Mouse (Mus musculus): ENCODE results near the gene Stau1. TPM values are rescaled to one million over a fixed set of nuclear protein-coding genes. Genes with fewer than 3 reads are reported as not detected.

Stau1 gene
- polyA plus RNA-seq, 1 experiment = 65.4 TPM

DNA sequence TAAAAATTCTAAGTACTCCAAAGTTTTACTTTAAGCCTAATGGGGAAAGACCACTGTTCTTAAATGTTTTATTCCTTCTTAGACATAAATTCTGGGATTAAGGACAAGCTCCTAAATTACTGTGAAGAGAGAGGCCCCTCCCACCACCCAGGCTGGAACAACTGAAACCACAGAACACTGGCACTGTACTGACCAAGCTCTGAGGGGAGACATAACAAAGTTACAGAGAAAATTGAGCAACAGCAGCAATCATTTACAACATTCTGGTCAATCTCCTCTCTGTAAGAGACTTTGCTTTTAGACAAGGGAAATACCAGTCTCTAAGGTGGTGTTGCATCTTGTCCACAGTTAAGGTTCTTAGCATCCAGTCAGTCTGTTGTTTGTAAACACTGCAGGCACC lies 4.2 kb downstream of the Stau1 start:
- TF ChIP-seq POLR2A (IDR thresholded peaks at IDR 0.05; ENCODE audit: insufficient read length, low read depth) (no peak), MYOD1 (IDR thresholded peaks at IDR 0.05; ENCODE audit: control insufficient read depth in 1 of 3, insufficient read length in 2 of 3, low read depth in 2 of 3) (no peak), CEBPB (IDR thresholded peaks at IDR 0.05; ENCODE audit: insufficient read depth, poor library complexity, severe bottlenecking) (peak; percentile 87), TCF12 (IDR thresholded peaks at IDR 0.05; ENCODE audit: insufficient read depth, poor library complexity, severe bottlenecking) (no peak)
- no peaks in the 10 kb centered on the region for H3K36me3 ChIP-seq (ENCODE audit: control insufficient read depth, insufficient read depth)
- H3K4me2 ChIP-seq (ENCODE audit: low read depth) = peak overlapping the region; percentile 21

DNA sequence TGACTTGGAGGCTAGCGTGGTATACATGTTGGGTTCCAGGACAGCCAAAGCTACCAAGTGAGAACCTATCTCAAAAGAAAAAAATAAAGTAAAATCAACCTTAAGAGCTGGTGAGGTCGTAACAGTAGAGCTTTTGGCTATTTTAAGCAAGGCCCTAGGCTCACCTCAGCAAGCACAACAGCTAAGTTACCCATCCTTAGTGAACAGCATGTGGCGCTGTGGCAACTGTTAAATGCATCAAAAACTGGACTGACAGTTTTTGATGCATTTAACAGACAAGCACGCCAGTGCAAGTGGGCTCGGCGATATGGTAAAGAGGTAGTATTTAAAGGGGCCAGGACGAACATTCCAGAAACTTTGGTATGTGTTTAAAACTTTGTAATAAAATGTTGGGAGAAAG lies 5.2 kb downstream of the Stau1 start:
- Histone ChIP-seq H3ac (ENCODE audit: control insufficient read depth, insufficient read length) (no peak overlapping the region), H3K36me3 (ENCODE audit: control insufficient read depth, insufficient read depth) (no peaks in the 10 kb centered on the region), H3K79me2 (ENCODE audit: control insufficient read depth, insufficient read depth) (peaks cover 95% of the 10 kb centered on the region), H3K27me3 (ENCODE audit: control insufficient read depth, insufficient read depth, insufficient read length) (no peaks in the 10 kb centered on the region), H3K4me2 (ENCODE audit: low read depth) (no peak overlapping the region), H3K4me3 (no peak overlapping the region)
- no peak for TF ChIP-seq POLR2A (IDR thresholded peaks at IDR 0.05; ENCODE audit: insufficient read length, low read depth)

More for the DNA sequence above, 4.2 kb downstream of the Stau1 start:
- H3K27me3 ChIP-seq (ENCODE audit: control insufficient read depth, insufficient read depth, insufficient read length) = no peaks in the 10 kb centered on the region
- H3K79me2 ChIP-seq (ENCODE audit: control insufficient read depth, insufficient read depth) = peaks cover 84% of the 10 kb centered on the region
- H3K4me3 ChIP-seq = no peak overlapping the region
- H3ac ChIP-seq (ENCODE audit: control insufficient read depth, insufficient read length) = no peak overlapping the region

DNA sequence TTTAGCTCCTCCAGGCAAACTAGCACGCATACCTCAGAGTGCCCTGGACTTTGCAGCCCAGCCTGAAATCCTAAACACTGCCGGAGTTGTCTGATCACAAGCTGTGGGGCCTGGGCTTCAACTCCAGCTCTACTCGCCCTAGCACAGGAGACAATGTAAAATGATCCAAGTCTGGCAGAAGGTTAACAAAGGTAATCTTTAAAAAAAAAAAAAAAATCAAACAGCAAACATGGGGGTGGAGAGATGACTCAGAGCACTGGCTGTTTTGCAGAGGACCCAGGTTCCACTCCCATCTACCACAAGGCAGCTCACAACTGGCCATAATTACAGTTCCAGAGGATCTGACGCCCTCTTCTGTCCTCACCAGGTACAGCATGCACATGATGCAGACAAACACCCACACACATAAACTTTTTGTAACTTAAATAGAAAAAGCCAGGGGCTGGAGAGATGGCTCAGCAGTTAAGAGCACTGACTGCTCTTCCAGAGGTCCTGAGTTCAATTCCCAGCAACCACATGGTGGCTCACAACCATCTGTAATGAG lies 12.7 kb downstream of the Stau1 start:
- Histone ChIP-seq H3K4me2 (ENCODE audit: low read depth) (no peak overlapping the region), H3ac (ENCODE audit: control insufficient read depth, insufficient read length) (no peak overlapping the region), H3K36me3 (ENCODE audit: control insufficient read depth, insufficient read depth) (no peaks in the 10 kb centered on the region), H3K79me2 (ENCODE audit: control insufficient read depth, insufficient read depth) (peaks cover 93% of the 10 kb centered on the region), H3K4me3 (no peak overlapping the region), H3K27me3 (ENCODE audit: control insufficient read depth, insufficient read depth, insufficient read length) (no peaks in the 10 kb centered on the region)
- TF ChIP-seq CEBPB (IDR thresholded peaks at IDR 0.05; ENCODE audit: insufficient read depth, poor library complexity, severe bottlenecking) (no peak), E2F4 (IDR thresholded peaks at IDR 0.05; ENCODE audit: insufficient read depth) (no peak), MYOD1 (IDR thresholded peaks at IDR 0.05; ENCODE audit: control insufficient read depth in 1 of 3, insufficient read length in 2 of 3, low read depth in 2 of 3) (no peak), TCF3 (IDR thresholded peaks at IDR 0.05; ENCODE audit: insufficient read length, low read depth) (no peak), USF1 (IDR thresholded peaks at IDR 0.05; ENCODE audit: low read depth) (no peak), TCF12 (IDR thresholded peaks at IDR 0.05; ENCODE audit: insufficient read depth, poor library complexity, severe bottlenecking) (no peak)

DNA sequence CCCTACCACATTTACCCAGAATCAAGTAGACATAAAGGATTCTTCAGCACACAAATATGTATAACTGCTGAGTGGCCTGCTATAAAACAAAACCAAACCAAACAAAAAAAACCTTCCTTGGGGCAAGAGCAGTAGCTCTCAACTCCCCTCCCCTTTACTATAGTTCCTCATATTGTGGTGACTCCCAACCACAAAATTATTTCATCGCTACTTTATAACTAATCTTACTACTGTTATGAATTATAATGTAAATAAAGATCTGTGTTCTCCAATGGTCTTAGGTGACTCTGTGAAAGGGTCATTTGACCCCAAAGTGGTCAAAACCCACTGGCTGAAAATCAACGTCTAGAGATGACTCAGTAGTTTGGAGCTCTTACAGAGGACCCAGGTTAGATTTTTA lies 15.9 kb downstream of the Stau1 start:
- no peak overlapping the region for H3K4me2 ChIP-seq (ENCODE audit: low read depth)
- TF ChIP-seq SRF (IDR thresholded peaks at IDR 0.05; ENCODE audit: control insufficient read depth, insufficient read length, low read depth) = no peak
- no peak for TF ChIP-seq USF1 (IDR thresholded peaks at IDR 0.05; ENCODE audit: low read depth)
- TF ChIP-seq POLR2AphosphoS2 (IDR thresholded peaks at IDR 0.05; ENCODE audit: insufficient read length, low read depth) = no peak
- no peak for TF ChIP-seq TCF12 (IDR thresholded peaks at IDR 0.05; ENCODE audit: insufficient read depth, poor library complexity, severe bottlenecking)
- no peak for TF ChIP-seq MYOD1 (IDR thresholded peaks at IDR 0.05; ENCODE audit: control insufficient read depth in 1 of 3, insufficient read length in 2 of 3, low read depth in 2 of 3)
- no peak for TF ChIP-seq REST (IDR thresholded peaks at IDR 0.05; ENCODE audit: insufficient read depth, insufficient read length)
- TF ChIP-seq E2F4 (IDR thresholded peaks at IDR 0.05; ENCODE audit: insufficient read depth) = no peak
- no peak for TF ChIP-seq CEBPB (IDR thresholded peaks at IDR 0.05; ENCODE audit: insufficient read depth, poor library complexity, severe bottlenecking)
- no peak for TF ChIP-seq MAX (IDR thresholded peaks at IDR 0.05; ENCODE audit: low read depth)
- TF ChIP-seq MYOG (IDR thresholded peaks at IDR 0.05; ENCODE audit: control insufficient read depth in 1 of 3, insufficient read depth in 1 of 3, insufficient read length in 2 of 3, low read depth in 2 of 3) = no peak
- TF ChIP-seq POLR2A (IDR thresholded peaks at IDR 0.05; ENCODE audit: insufficient read length, low read depth) = no peak
- no peak for TF ChIP-seq TCF3 (IDR thresholded peaks at IDR 0.05; ENCODE audit: insufficient read length, low read depth)
- H3K27me3 ChIP-seq (ENCODE audit: control insufficient read depth, insufficient read depth, insufficient read length) = no peaks in the 10 kb centered on the region
- no peak overlapping the region for H3K4me3 ChIP-seq
- H3ac ChIP-seq (ENCODE audit: control insufficient read depth, insufficient read length) = no peak overlapping the region
- H3K79me2 ChIP-seq (ENCODE audit: control insufficient read depth, insufficient read depth) = peaks cover 96% of the 10 kb centered on the region
- no peaks in the 10 kb centered on the region for H3K36me3 ChIP-seq (ENCODE audit: control insufficient read depth, insufficient read depth)

DNA sequence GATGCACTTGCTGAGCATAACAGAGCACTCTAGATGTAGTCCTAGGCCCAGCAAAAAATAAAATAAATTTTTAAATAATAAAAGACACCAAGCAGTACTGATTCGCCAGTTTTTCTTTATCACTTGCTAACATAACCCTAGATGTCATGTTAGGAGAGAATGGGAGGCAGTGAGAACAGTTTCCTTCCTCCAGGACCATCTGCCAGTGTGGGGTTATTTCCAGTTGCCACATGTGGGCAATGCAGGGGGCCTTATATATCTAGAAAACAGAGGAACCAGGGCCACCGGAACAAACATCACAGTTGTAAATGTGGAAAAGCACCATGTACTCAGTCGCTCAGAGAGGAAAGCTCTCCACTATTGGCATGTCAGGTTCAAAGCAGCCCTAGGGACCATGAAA lies 18.6 kb downstream of the Stau1 start:
- no peak for TF ChIP-seq SRF (IDR thresholded peaks at IDR 0.05; ENCODE audit: control insufficient read depth, insufficient read length, low read depth)
- no peak for TF ChIP-seq POLR2A (IDR thresholded peaks at IDR 0.05; ENCODE audit: insufficient read length, low read depth)
- TF ChIP-seq USF1 (IDR thresholded peaks at IDR 0.05; ENCODE audit: low read depth) = no peak
- no peak for TF ChIP-seq REST (IDR thresholded peaks at IDR 0.05; ENCODE audit: insufficient read depth, insufficient read length)
- TF ChIP-seq MYOG (IDR thresholded peaks at IDR 0.05; ENCODE audit: control insufficient read depth in 1 of 3, insufficient read depth in 1 of 3, insufficient read length in 2 of 3, low read depth in 2 of 3) = no peak
- TF ChIP-seq MAX (IDR thresholded peaks at IDR 0.05; ENCODE audit: low read depth) = no peak
- TF ChIP-seq TCF3 (IDR thresholded peaks at IDR 0.05; ENCODE audit: insufficient read length, low read depth) = no peak
- TF ChIP-seq TCF12 (IDR thresholded peaks at IDR 0.05; ENCODE audit: insufficient read depth, poor library complexity, severe bottlenecking) = no peak
- TF ChIP-seq CEBPB (IDR thresholded peaks at IDR 0.05; ENCODE audit: insufficient read depth, poor library complexity, severe bottlenecking) = no peak
- TF ChIP-seq POLR2AphosphoS2 (IDR thresholded peaks at IDR 0.05; ENCODE audit: insufficient read length, low read depth) = no peak
- no peak for TF ChIP-seq MYOD1 (IDR thresholded peaks at IDR 0.05; ENCODE audit: control insufficient read depth in 1 of 3, insufficient read length in 2 of 3, low read depth in 2 of 3)
- no peak for TF ChIP-seq E2F4 (IDR thresholded peaks at IDR 0.05; ENCODE audit: insufficient read depth)
- Histone ChIP-seq H3K4me3 (no peak overlapping the region), H3K4me2 (ENCODE audit: low read depth) (no peak overlapping the region), H3K79me2 (ENCODE audit: control insufficient read depth, insufficient read depth) (peaks cover 96% of the 10 kb centered on the region), H3K36me3 (ENCODE audit: control insufficient read depth, insufficient read depth) (no peaks in the 10 kb centered on the region), H3ac (ENCODE audit: control insufficient read depth, insufficient read length) (no peak overlapping the region), H3K27me3 (ENCODE audit: control insufficient read depth, insufficient read depth, insufficient read length) (no peaks in the 10 kb centered on the region)

Data from myocyte (in vitro differentiated cells).